Mouse (Mus musculus) kidney, adult 2 months (tissue): ENCODE measurements around the gene Gm47985.

Source experiments
- CTCF ChIP-seq: fragments of 200-500 bp; conservative IDR thresholded peaks from 2 replicates; pipeline ENCODE4 v1.5.1; 2011; ENCODE audit warnings: low read depth, mild to moderate bottlenecking, control low read depth, low read length, moderate library complexity, mixed read lengths; ENCODE audit not compliant: insufficient read depth, insufficient read length
- POLR2A ChIP-seq: fragments of 200-500 bp; IDR thresholded peaks from one replicate; pipeline ENCODE4 v1.6.1; 2011; ENCODE audit warnings: low read depth, low read length, control low read depth

GRCm38 (mm10) chr1:151177937-151178271 lies 4.4 kb upstream of the Gm47985 start:
- TF ChIP-seq CTCF (no peak), POLR2A (no peak)
